Mouse (Mus musculus) layer of hippocampus, adult 18-20 months (tissue): Measurements from ENCODE around the gene BC048671. TPM values are rescaled to one million over a fixed set of nuclear protein-coding genes. Genes with fewer than 3 reads are reported as not detected.

Experiments used
- DNase-seq, 2 experiments: peaks; one replicate each; pipeline ENCODE4 v3.0.0; 2022; ENCODE audit warnings: low spot score in 2 of 2
- long read RNA-seq: library from polyadenylated mRNA; stranded (forward); transcript quantifications from one replicate; pipeline ENCODE4 v2.0.0, GENCODE M21; 2021
- total RNA-seq, 2 experiments: library from RNA; stranded (reverse); gene quantifications; 2 replicates each; pipeline ENCODE4 v1.2.3; 2021

The BC048671 gene
- not detected for total RNA-seq
- long read RNA-seq, result 0 reads

DNA sequence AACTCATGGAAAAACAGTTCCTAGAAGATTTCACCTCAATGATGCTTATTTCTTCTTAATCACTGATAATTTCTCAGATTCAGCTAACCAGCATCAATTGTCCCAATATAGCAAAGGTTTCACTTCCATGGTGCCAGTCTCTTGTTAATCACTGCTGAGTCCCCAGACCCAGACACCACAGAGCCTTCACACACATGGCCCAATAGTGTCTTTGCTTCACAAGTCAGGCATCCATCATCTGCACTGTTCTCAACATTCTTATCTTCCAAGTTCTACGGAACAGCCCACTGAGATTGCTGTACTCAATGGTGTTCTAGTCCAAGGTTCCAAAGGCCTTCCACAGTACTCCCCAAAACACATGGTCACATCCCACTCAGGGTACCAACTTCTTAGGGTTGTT, at the start of gene BC048671:
Gene BC048671, plus strand, starts transcription at position 301 of the 400 bp plus-strand sequence.
- no peak for DNase-seq

DNA sequence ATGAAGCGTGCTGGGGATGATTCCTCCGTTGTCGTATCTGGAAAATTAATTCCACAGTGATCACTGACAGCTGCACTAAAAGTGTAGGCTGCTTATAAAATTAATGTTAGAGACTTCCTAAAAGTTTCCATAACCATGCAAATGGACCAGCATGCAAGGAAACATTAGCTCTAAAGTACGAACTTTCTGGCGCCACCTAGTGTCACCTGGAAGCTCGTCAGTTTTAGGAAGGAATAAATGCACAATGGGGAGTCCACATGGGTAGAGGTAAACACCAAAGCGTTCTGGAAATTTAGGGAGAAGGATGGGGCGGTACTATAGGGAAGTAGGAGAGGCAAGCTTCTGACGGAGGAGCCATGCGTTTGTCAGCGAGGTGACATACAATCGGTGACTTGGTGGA, 12.8 kb upstream of the BC048671 start:
- peak in 1 of 2 experiments; percentile 54 for DNase-seq

DNA sequence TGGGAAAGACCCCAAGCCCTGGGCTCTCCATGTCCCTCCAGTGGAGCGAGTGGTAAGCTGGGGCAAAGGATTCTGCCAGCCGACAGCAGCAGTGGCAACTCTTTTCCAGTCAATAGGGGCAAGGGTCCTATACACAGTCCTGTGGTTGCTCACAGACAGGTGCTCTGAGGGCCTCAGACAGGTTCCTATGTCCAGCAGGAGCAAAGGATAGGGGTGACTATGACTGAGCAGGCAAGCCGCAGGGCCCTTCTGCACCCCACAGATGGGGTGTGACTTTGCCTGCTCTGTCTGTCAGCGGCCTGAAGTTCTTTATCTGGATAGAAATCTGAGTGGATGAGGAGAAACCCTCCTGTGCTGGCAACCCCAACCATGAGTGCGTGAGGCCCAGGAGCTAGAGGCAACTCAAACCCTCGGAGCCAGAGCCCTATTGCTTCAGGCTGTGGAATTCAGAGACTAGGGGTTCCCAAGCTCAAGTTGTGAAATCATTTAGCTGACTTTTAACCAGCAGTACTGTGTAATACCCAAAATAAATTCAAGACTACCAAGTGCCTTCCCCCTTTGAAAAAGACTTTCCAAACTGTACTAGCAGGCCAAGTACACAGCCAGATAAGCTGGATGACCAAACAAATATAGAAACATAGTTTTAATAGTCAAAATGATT, 5.4 kb downstream of the BC048671 start:
- DNase-seq, result no peak

- DNase-seq, result no peak
These were observed 8.1 kb downstream of the BC048671 start for GRCm38 (mm10) chr6:90308839-90309778.

- peak in 1 of 2 experiments; percentile 35 for DNase-seq
These were observed 14.9 kb downstream of the BC048671 start for GRCm38 (mm10) chr6:90315961-90316360.

DNA sequence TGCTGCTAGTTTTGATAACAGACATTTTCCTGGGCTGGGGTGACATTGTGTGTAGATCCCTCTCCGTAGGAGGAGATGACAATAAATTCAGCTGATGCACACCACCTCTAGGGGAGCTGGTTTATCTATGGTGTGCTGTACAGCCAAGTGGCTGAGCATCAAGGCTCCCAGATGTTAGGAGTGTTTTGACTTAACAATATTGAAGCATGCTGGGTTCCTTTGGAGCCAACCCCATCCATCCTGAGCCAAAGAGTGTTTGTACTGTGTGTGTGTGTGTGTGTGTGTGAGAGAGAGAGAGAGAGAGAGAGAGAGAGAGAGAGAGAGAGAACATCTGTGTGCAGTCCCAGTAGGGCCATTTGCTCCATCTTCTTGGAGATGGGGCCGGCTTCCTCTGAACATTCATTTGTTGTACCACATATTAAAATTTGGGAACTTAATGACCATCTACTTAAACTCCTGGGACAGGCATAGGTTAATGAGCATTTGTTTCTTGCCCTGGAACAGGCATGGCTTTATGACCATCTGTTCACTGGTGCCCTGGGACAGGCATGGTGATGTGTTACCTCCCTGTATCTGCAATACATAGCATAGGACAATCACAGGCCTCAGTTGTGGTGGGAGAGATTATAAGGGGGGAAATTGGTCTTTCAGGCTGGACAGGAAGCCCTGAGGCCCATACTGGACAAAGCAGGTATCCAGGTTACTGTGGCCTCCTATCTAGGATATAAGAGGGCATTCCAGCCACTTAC, 16.7 kb downstream of the BC048671 start:
- DNase-seq, result no peak

DNA sequence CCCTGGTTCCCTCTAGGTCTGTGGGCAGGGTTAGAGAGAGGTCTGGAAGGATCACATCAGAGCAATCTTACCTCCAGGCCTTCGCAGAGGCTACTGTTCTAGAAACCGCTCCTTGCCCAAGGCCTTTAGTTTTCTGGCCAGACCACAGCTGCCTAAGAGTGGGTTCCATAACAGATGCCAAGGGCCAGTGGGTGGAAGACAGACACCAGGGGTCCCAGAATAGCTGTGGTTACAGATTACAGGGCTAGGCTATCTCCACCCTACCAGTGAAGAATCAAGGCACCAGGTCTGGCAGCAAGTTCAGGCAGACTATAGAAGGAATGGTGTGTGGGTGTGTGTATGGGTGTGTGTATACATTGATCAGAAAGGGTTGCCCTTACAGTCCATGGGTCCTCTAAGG, 18.0 kb downstream of the BC048671 start:
- no peak for DNase-seq

DNA sequence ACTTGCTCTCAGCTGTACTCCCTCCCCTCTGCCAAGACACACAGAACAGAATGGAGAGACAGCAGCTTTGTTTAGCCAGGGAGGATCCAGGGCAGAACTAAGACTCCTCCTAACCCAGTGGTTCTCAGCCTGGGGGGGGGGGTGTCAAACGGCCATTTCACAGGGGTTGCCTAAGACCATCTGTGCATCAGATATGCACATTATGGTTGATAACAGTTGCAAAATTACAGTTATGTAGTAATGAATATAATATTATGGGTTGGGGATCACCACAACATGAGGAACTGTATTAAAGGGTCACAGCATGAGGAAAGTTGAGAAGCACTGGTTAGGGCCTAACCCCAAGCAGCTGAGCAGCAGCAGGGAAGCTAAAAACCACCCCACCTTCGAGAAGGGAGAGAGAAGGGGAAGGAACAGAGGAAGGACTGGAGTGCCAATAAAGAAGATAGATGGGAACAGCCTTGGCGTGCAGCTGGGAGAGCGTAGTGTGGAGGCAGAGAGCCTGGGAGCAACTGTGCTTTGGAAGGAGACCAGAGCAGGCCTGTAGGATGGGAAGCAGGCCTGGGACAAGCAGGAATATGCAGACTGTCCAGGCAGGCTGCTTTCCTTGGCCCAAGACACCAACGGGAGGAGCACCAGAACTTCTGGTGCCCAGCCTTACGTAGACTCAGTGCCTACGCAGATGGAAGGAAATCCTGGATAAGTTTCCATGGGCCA, 18.6 kb downstream of the BC048671 start:
- peak in 1 of 2 experiments; percentile 30 for DNase-seq

DNA sequence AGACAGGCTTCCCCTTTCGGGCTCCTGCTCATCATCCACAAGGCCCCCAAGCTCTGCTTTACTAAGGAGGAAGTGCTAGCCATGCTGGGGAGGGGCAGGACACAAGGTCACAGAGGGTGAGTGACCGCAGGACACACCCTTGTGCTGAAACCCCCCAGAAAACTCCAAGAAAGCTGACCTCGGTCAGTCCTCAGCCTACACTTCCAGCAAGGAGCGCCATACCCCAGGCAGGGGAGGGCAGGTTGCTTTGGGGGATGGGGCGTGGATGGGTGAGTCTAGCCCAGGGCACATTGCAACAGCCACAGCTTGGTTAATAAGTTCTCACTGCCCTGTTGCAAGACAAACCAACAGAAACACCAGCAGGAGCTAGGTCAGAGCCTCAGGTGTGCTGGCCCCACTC, 19.4 kb downstream of the BC048671 start:
- DNase-seq, result no peak

GRCm38 (mm10) chr6:90321811-90322210, 20.8 kb downstream of the BC048671 start:
- no peak for DNase-seq

DNA sequence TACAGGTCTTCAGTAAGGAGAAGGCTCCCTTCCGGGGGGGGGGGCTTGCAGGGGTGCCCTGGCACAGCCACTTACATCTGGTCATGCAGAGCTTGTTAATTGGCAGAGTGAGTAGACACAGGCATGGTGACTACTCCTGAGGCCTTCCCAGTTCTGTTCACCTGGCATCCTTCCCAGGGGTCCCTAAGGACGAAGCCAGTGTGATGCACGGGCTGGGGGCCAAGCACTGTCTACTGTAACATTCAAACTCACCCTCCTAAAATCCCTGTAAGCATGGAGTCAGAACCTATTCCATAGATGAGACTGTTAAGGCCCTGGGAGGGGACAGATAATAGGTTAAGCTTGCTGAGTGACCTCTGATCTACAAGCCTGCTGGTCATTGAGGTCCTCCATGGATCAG, 23.0 kb downstream of the BC048671 start:
- DNase-seq, result no peak

DNA sequence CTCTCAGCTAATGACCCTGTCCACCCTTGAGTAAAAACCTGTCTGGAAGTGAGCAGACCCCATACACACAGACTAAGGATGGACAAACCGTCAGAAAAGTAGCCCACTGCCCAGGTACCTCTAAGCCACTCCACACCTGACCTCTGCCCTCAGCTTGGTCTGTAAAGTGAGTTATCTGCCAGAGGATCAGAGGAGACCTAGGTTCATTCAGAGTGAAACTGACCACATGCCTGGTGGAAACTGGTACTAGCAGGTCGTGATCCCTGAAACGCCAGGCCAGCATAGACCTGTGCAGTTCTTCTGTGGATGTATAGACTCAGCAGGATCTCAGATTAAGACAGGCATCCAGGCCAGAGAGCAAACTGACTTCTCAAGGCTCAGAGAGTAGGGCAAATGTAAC, 23.4 kb downstream of the BC048671 start:
- DNase-seq, result no peak

DNA sequence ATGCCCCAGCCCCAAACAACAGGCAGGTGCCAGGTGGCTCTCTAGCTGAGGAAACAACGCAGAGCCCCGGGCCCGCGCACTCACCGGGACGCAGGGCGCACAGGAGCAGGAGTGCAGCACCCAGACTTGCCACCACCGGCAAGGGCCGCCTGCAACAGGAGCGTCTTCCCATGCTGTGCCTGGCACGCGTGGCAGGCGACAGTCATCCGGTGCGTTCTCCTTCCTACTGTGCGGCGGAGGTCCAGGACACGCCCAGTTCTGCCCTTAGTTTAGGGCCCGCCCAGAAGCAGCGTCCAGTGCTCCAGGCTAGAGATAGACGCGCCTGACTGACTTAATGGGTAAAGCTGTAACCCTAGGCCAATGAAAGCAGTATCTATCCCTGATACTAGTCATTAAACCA, 24.0 kb downstream of the BC048671 start, which contains the start of gene Chst13:
Gene Chst13, minus strand, starts transcription at position 195 of the 400 bp plus-strand sequence.
- DNase-seq, result no peak

DNA sequence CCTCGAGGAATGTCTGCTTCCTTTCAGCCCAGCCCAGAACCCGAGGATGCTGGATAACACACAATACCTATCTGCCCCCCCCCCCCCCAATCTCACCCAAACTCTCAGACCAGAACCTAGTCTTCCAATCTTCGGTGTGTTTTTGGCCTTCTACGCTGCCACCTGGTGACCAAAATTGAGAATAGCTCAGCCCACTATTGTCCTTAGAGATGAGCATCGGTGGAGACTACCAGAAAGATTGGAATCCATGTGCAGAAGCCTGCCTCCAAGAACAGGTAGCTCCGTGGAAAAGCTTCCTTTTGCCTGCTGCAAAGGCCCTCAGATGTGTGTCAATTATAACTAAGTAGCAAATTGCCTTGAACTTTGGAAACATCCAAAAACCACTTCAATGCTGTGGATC, 26.7 kb downstream of the BC048671 start:
- DNase-seq, result peak in 1 of 2 experiments; percentile 60

GRCm38 (mm10) chr6:90329953-90330352, 28.9 kb downstream of the BC048671 start:
- peak; percentile 74 to 83 for DNase-seq

DNA sequence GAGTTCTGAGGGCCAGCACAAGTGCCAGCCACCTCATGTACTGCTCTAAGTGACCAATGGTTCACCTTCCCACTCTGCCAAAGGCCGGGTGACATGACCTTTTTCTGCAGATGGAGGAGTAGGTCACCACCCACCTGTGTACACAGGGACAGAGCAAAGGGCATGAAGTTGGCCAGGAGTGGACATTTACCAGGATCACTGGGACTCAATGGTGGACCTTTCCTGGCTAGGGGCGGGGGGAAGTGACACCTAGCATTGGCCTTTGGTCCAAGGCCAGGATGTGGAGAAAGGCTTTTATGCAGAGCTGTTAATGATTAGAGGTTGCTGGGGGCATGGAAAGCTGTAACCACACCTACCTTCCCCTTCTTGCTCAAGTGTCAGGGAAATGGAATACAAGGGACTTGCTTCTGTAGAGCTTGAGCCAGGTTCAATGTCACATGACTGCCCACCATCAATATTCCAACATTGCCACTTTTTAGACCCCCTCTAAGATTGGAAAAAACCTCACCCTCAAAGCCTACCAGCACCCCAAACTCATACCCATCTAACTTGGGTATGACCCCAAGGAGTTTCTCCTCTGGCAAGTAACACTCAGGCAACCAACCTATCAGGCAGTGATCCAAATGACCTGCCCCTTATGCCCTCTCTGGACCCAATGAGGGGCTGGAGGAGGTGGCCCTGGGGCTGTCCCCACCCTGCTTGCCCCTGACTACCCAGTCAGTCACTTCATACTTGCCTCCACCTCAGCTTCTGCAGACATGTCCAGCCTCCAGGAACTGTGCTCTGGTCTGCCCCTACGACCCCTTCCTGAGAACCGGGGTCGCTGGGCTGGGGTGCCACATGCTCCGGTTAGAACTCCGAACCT, 31.8 kb downstream of the BC048671 start, which contains the start of gene Uroc1:
Gene Uroc1, plus strand, starts transcription at position 724 of the 865 bp plus-strand sequence.
- no peak for DNase-seq

GRCm38 (mm10) chr6:90334244-90334643, 33.2 kb downstream of the BC048671 start:
- DNase-seq, result no peak

DNA sequence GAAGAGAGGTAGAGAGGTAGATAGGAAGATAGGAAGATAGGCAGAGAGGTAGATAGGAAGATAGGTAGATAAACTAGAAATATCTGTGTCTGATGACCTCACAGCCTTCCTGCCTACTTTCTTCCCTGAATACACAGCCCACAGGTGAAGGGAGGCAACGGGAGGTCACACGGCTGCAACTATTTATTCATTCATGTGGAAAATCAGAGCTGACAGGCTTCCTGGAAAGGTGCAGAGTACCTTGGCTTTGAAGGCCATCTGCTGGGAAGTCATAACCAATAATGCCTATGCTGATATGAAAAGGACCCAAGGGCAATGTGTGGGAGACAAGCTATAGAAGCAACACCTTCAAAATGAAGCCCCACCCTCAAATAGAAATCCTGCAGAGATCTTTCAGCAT, 41.3 kb downstream of the BC048671 start:
- DNase-seq, result no peak

DNA sequence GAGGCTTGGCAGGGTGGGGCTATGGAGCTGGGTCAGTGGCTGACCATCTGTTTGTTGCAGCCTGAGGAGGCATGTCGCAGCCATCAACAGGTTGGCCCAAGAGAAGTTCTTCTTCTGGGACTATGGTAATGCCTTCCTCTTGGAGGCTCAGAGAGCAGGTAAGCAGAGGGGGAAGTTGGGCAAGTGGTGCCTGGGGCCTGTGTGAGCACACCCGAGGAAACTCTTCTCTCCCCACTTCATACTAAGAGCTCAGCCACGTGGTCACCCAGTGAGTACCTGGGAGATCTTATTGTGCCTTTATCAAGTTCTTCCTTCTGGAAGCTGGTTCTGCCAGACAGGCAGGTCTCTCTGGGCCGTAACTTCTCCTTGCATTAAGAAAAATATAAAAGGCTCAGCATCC, 46.2 kb downstream of the BC048671 start:
- DNase-seq, result no peak

GRCm38 (mm10) chr6:90348500-90348899, 47.5 kb downstream of the BC048671 start:
- DNase-seq, result no peak
